Mouse (Mus musculus) splenic B cell, adult 2 months (primary cell): Measurements from ENCODE around the gene Maml3.
A peak's percentile ranks its signal among the peaks of the same experiment; 100 is the strongest.

Source experiments
- DNase-seq: peaks from one replicate; pipeline ENCODE4 v3.0.0-alpha.2; 2011; ENCODE audit warnings: low read depth, low spot score
- H3K27me3 ChIP-seq: 2 replicates; pipeline ENCODE4 v1.6.1; 2012; ENCODE audit warnings: mild to moderate bottlenecking, low read length, moderate library complexity, mixed read lengths; ENCODE audit not compliant: control insufficient read depth, poor library complexity, insufficient read depth, severe bottlenecking
- H3K36me3 ChIP-seq: 2 replicates; pipeline ENCODE4 v1.6.1; 2012; ENCODE audit warnings: mild to moderate bottlenecking, low read length, moderate library complexity, mixed read lengths; ENCODE audit not compliant: control insufficient read depth, poor library complexity, insufficient read depth, severe bottlenecking

Maml3 gene

GRCm38 (mm10) chr3:51771839-51772630 is 332.8 kb downstream of the Maml3 start:
- Histone ChIP-seq H3K36me3 (no peaks in the 10 kb centered on the region), H3K27me3 (no peaks in the 10 kb centered on the region)
- DNase-seq, result no peak

GRCm38 (mm10) chr3:51769196-51769595 is 335.7 kb downstream of the Maml3 start:
- no peaks in the 10 kb centered on the region for H3K36me3 ChIP-seq
- H3K27me3 ChIP-seq, result no peaks in the 10 kb centered on the region
- DNase-seq, result no peak

GRCm38 (mm10) chr3:51765220-51765923 is 339.5 kb downstream of the Maml3 start:
- Histone ChIP-seq H3K36me3 (no peaks in the 10 kb centered on the region), H3K27me3 (no peaks in the 10 kb centered on the region)
- peak; percentile 42 for DNase-seq

GRCm38 (mm10) chr3:51764175-51764574 is 340.7 kb downstream of the Maml3 start:
- DNase-seq, result no peak
- no peaks in the 10 kb centered on the region for H3K36me3 ChIP-seq
- H3K27me3 ChIP-seq, result no peaks in the 10 kb centered on the region

- Histone ChIP-seq H3K27me3 (no peaks in the 10 kb centered on the region), H3K36me3 (no peaks in the 10 kb centered on the region)
- DNase-seq, result no peak
Measured at GRCm38 (mm10) chr3:51762900-51763299, 342.0 kb downstream of the Maml3 start.

GRCm38 (mm10) chr3:51759534-51759933 is 345.3 kb downstream of the Maml3 start:
- H3K27me3 ChIP-seq, result no peaks in the 10 kb centered on the region
- H3K36me3 ChIP-seq, result no peaks in the 10 kb centered on the region
- no peak for DNase-seq

- Histone ChIP-seq H3K27me3 (no peaks in the 10 kb centered on the region), H3K36me3 (no peaks in the 10 kb centered on the region)
- DNase-seq, result no peak
Measured at GRCm38 (mm10) chr3:51757032-51757431, 347.8 kb downstream of the Maml3 start.

- Histone ChIP-seq H3K36me3 (no peaks in the 10 kb centered on the region), H3K27me3 (no peaks in the 10 kb centered on the region)
- DNase-seq, result no peak
Measured at GRCm38 (mm10) chr3:51756283-51756682, 348.6 kb downstream of the Maml3 start.

- H3K27me3 ChIP-seq, result no peaks in the 10 kb centered on the region
- DNase-seq, result no peak
Measured at GRCm38 (mm10) chr3:51753262-51753661, 351.6 kb downstream of the Maml3 start.

GRCm38 (mm10) chr3:51751440-51751839 is 353.4 kb downstream of the Maml3 start:
- Histone ChIP-seq H3K36me3 (no peaks in the 10 kb centered on the region), H3K27me3 (no peaks in the 10 kb centered on the region)
- DNase-seq, result no peak

More at GRCm38 (mm10) chr3:51753262-51753661, 351.6 kb downstream of the Maml3 start:
- no peaks in the 10 kb centered on the region for H3K36me3 ChIP-seq

GRCm38 (mm10) chr3:51749812-51750481 is 354.9 kb downstream of the Maml3 start:
- Histone ChIP-seq H3K36me3 (no peaks in the 10 kb centered on the region), H3K27me3 (no peaks in the 10 kb centered on the region)
- no peak for DNase-seq

- DNase-seq, result no peak
- H3K36me3 ChIP-seq, result no peaks in the 10 kb centered on the region
- no peaks in the 10 kb centered on the region for H3K27me3 ChIP-seq
Measured at GRCm38 (mm10) chr3:51749421-51749811, 355.5 kb downstream of the Maml3 start.

GRCm38 (mm10) chr3:51748436-51749376 is 356.2 kb downstream of the Maml3 start:
- no peaks in the 10 kb centered on the region for H3K36me3 ChIP-seq

GRCm38 (mm10) chr3:51746816-51747215 is 358.1 kb downstream of the Maml3 start:
- no peak for DNase-seq
- Histone ChIP-seq H3K27me3 (no peaks in the 10 kb centered on the region), H3K36me3 (no peaks in the 10 kb centered on the region)

More at GRCm38 (mm10) chr3:51748436-51749376, 356.2 kb downstream of the Maml3 start:
- no peak for DNase-seq
- no peaks in the 10 kb centered on the region for H3K27me3 ChIP-seq
